Mouse (Mus musculus): ENCODE results near the gene Cd1d1. TPM values are rescaled to one million over a fixed set of nuclear protein-coding genes. Genes with fewer than 3 reads are reported as not detected.

The Cd1d1 gene
- 27.0 and 32.8 TPM in 2 replicates for polyA plus RNA-seq (2015; fragmentation: Nextera tagmentation; extraction: Ambion mirVana)

GRCm38 (mm10) chr3:86999415-86999740 is at the start of gene Cd1d1:
Cd1d1 (minus strand) TSS chr3:86999441.

Other genes starting within 250 kb of the Cd1d1 start
- gene Dclk2, start 78.6 kb downstream of the Cd1d1 start, polyA plus RNA-seq (2015; fragmentation: Nextera tagmentation; extraction: Ambion mirVana): 52.8 and 55.9 TPM in 2 replicates
- 6.0 and 6.5 TPM in 2 replicates for gene Kirrel, start 175.3 kb upstream of the Cd1d1 start, polyA plus RNA-seq (2015; fragmentation: Nextera tagmentation; extraction: Ambion mirVana)

Measured in neural tube, postnatal 0 days (tissue).